Mouse (Mus musculus): ENCODE data around the gene Krt18.
A peak's percentile ranks its signal among the peaks of the same experiment; 100 is the strongest.
"Not testable (repeated sequence)": the region's sequence is repeated elsewhere in the genome, so short reads cannot be mapped to it uniquely, and the experiment has no call there.

Krt18 gene

GRCm38 (mm10) chr15:102072963-102073558 lies 45.1 kb downstream of the Krt18 start:
- no peak for DNase-seq

- peak; percentile 99 for DNase-seq
These were observed 45.6 kb downstream of the Krt18 start, which contains the start of gene Eif4b for GRCm38 (mm10) chr15:102073559-102074069. Eif4b (plus strand) TSS chr15:102073773.

- peak; percentile 82 for DNase-seq
These were observed 46.2 kb downstream of the Krt18 start for GRCm38 (mm10) chr15:102074070-102074731.

- no peak for DNase-seq
These were observed 47.1 kb downstream of the Krt18 start for GRCm38 (mm10) chr15:102074876-102075585.

GRCm38 (mm10) chr15:102077111-102077677 lies 49.2 kb downstream of the Krt18 start:
- DNase-seq: no peak

- DNase-seq: no peak
These were observed 51.2 kb downstream of the Krt18 start for GRCm38 (mm10) chr15:102079221-102079620.

GRCm38 (mm10) chr15:102079924-102080323 lies 51.9 kb downstream of the Krt18 start:
- DNase-seq: not testable (repeated sequence)

GRCm38 (mm10) chr15:102080429-102080828 lies 52.4 kb downstream of the Krt18 start:
- no peak for DNase-seq
